Mouse (Mus musculus) gastrocnemius, postnatal 4 days (tissue): ENCODE data around the gene Lrrc63. TPM values are rescaled to one million over a fixed set of nuclear protein-coding genes. Genes with fewer than 3 reads are reported as not detected.
"Not testable (repeated sequence)": the region's sequence is repeated elsewhere in the genome, so short reads cannot be mapped to it uniquely, and the experiment has no call there.

Experiments used
- DNase-seq, 2 experiments: peaks; one replicate each; pipeline ENCODE4 v3.0.0; 2021 to 2022; ENCODE audit warnings: low spot score in 2 of 2, mixed read lengths in 2 of 2
- long read RNA-seq, 2 experiments: library from polyadenylated mRNA; stranded (forward); transcript quantifications; one replicate each; pipeline ENCODE4 v2.0.0; 2021
- total RNA-seq, 2 experiments: library from RNA; stranded (reverse); gene quantifications; 2 replicates each; pipeline ENCODE4 v1.2.3; 2021

Gene Lrrc63
- total RNA-seq = not detected
- long read RNA-seq, experiment 1 = 0 reads
- long read RNA-seq, experiment 2 = 0 reads

GRCm38 (mm10) chr14:75130501-75131318 is at the start of gene Lrrc63, which contains the start of gene Lcp1:
Lrrc63 (minus strand) TSS chr14:75130881.
Lcp1 (plus strand) TSS chr14:75131101.
- DNase-seq = peak; percentile 28 to 62

- DNase-seq = no peak
Observed at GRCm38 (mm10) chr14:75179255-75179963, 48.7 kb upstream of the Lrrc63 start.

- DNase-seq = no peak
Observed at GRCm38 (mm10) chr14:75178801-75179211, 48.1 kb upstream of the Lrrc63 start.

- DNase-seq = no peak
Observed at GRCm38 (mm10) chr14:75178384-75178793, 47.7 kb upstream of the Lrrc63 start.

- DNase-seq = no peak
Observed at GRCm38 (mm10) chr14:75177400-75177799, 46.7 kb upstream of the Lrrc63 start.

GRCm38 (mm10) chr14:75176425-75177045 is 45.9 kb upstream of the Lrrc63 start:
- DNase-seq = no peak

- DNase-seq = no peak
Observed at GRCm38 (mm10) chr14:75175781-75176180, 45.1 kb upstream of the Lrrc63 start.

GRCm38 (mm10) chr14:75174731-75175555 is 44.3 kb upstream of the Lrrc63 start:
- DNase-seq = no peak

- no peak for DNase-seq
Observed at GRCm38 (mm10) chr14:75174296-75174695, 43.6 kb upstream of the Lrrc63 start.

GRCm38 (mm10) chr14:75170546-75170945 is 39.9 kb upstream of the Lrrc63 start:
- DNase-seq = no peak

- DNase-seq = no peak
Observed at GRCm38 (mm10) chr14:75168501-75168900, 37.8 kb upstream of the Lrrc63 start.

GRCm38 (mm10) chr14:75165574-75166131 is 35.0 kb upstream of the Lrrc63 start:
- DNase-seq = no peak

GRCm38 (mm10) chr14:75164345-75164744 is 33.7 kb upstream of the Lrrc63 start:
- no peak for DNase-seq

GRCm38 (mm10) chr14:75163866-75164265 is 33.2 kb upstream of the Lrrc63 start:
- DNase-seq = no peak

GRCm38 (mm10) chr14:75159375-75159774 is 28.7 kb upstream of the Lrrc63 start:
- no peak for DNase-seq

- no peak for DNase-seq
Observed at GRCm38 (mm10) chr14:75154481-75154880, 23.8 kb upstream of the Lrrc63 start.

GRCm38 (mm10) chr14:75151146-75151545 is 20.5 kb upstream of the Lrrc63 start:
- no peak for DNase-seq

GRCm38 (mm10) chr14:75150653-75151052 is 20.0 kb upstream of the Lrrc63 start:
- no peak for DNase-seq

GRCm38 (mm10) chr14:75148229-75148628 is 17.5 kb upstream of the Lrrc63 start:
- DNase-seq = no peak

- not testable (repeated sequence) for DNase-seq
Observed at GRCm38 (mm10) chr14:75147706-75148105, 17.0 kb upstream of the Lrrc63 start.

GRCm38 (mm10) chr14:75139225-75139624 is 8.5 kb upstream of the Lrrc63 start:
- DNase-seq = no peak
